Mouse (Mus musculus): ENCODE measurements around the gene Tmod2. TPM values are rescaled to one million over a fixed set of nuclear protein-coding genes. Genes with fewer than 3 reads are reported as not detected.

The Tmod2 gene
- polyA plus RNA-seq, 1 experiment, result 0.26 TPM

DNA sequence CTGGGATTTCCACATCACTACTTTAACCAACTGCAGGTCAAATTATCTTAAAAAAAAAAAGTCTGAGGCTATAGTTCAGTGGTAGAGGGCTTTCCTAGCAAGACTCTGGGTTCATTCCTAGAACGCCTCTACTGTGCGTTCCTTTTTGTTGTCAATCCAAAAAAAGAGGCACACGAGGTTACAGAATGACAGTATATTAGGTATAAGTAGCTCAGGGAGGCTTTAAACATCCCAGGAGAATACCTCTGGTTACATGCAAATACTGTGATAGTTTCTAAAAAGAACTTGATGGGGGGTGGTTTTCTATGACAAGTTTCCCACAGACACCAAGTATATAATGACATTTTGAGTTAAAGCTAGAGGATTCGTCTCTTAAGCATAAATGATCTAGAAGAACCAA, 3.6 kb downstream of the Tmod2 start:
- no peaks in the 10 kb centered on the region for H3K36me3 ChIP-seq (ENCODE audit: control insufficient read depth, insufficient read depth, low read length)
- no peak for DNase-seq
- H3K27ac ChIP-seq (ENCODE audit: control insufficient read depth, insufficient read depth, low read length), result no peak overlapping the region
- no peak overlapping the region for H3K4me3 ChIP-seq (ENCODE audit: control insufficient read depth, insufficient read depth, low read length)
- no peaks in the 10 kb centered on the region; the same call in 1 of the 2 replicates for H3K4me1 ChIP-seq (replicated peaks; ENCODE audit: control insufficient read depth, insufficient read depth, low read length)
- TF ChIP-seq CTCF (IDR thresholded peaks at IDR 0.05; ENCODE audit: borderline replicate concordance, control insufficient read depth, extremely low read depth, insufficient read depth, low read length, poor library complexity), result no peak
- TF ChIP-seq POLR2A (IDR thresholded peaks at IDR 0.05; ENCODE audit: control insufficient read depth, extremely low read depth, insufficient read depth, low read length, poor library complexity), result no peak
- whole genome bisulfite sequencing, result 91% methylated on average over 4 of the region's 4 CpGs
- peaks cover 8% of the 10 kb centered on the region; the same call in 1 of the 2 replicates for H3K27me3 ChIP-seq (ENCODE audit: control insufficient read depth, insufficient read depth, low read length)

GRCm38 (mm10) chr9:75601510-75601909, 9.6 kb downstream of the Tmod2 start:
- Histone ChIP-seq H3K27me3 (ENCODE audit: control insufficient read depth, insufficient read depth, low read length) (no peaks in the 10 kb centered on the region), H3K27ac (ENCODE audit: control insufficient read depth, insufficient read depth, low read length) (no peak overlapping the region), H3K4me3 (ENCODE audit: control insufficient read depth, insufficient read depth, low read length) (no peak overlapping the region), H3K4me1 (replicated peaks; ENCODE audit: control insufficient read depth, insufficient read depth, low read length) (no peaks in the 10 kb centered on the region), H3K36me3 (ENCODE audit: control insufficient read depth, insufficient read depth, low read length) (no peaks in the 10 kb centered on the region)
- no peak for DNase-seq
- WGBS, result 27% methylated on average over 12 of the region's 12 CpGs
- no peak for TF ChIP-seq POLR2A (IDR thresholded peaks at IDR 0.05; ENCODE audit: control insufficient read depth, extremely low read depth, insufficient read depth, low read length, poor library complexity)
- TF ChIP-seq CTCF (IDR thresholded peaks at IDR 0.05; ENCODE audit: borderline replicate concordance, control insufficient read depth, extremely low read depth, insufficient read depth, low read length, poor library complexity), result no peak

- H3K27ac ChIP-seq (ENCODE audit: control insufficient read depth, insufficient read depth, low read length), result no peak overlapping the region
- no peak overlapping the region for H3K4me3 ChIP-seq (ENCODE audit: control insufficient read depth, insufficient read depth, low read length)
- WGBS, result 85% methylated on average over 7 of the region's 7 CpGs
- H3K27me3 ChIP-seq (ENCODE audit: control insufficient read depth, insufficient read depth, low read length), result no peaks in the 10 kb centered on the region
- H3K36me3 ChIP-seq (ENCODE audit: control insufficient read depth, insufficient read depth, low read length), result no peaks in the 10 kb centered on the region
- H3K4me1 ChIP-seq (replicated peaks; ENCODE audit: control insufficient read depth, insufficient read depth, low read length), result no peaks in the 10 kb centered on the region
- TF ChIP-seq POLR2A (IDR thresholded peaks at IDR 0.05; ENCODE audit: control insufficient read depth, extremely low read depth, insufficient read depth, low read length, poor library complexity), result no peak
- no peak for TF ChIP-seq CTCF (IDR thresholded peaks at IDR 0.05; ENCODE audit: borderline replicate concordance, control insufficient read depth, extremely low read depth, insufficient read depth, low read length, poor library complexity)
- no peak for DNase-seq
These were observed 10.8 kb downstream of the Tmod2 start for GRCm38 (mm10) chr9:75600166-75600934.

DNA sequence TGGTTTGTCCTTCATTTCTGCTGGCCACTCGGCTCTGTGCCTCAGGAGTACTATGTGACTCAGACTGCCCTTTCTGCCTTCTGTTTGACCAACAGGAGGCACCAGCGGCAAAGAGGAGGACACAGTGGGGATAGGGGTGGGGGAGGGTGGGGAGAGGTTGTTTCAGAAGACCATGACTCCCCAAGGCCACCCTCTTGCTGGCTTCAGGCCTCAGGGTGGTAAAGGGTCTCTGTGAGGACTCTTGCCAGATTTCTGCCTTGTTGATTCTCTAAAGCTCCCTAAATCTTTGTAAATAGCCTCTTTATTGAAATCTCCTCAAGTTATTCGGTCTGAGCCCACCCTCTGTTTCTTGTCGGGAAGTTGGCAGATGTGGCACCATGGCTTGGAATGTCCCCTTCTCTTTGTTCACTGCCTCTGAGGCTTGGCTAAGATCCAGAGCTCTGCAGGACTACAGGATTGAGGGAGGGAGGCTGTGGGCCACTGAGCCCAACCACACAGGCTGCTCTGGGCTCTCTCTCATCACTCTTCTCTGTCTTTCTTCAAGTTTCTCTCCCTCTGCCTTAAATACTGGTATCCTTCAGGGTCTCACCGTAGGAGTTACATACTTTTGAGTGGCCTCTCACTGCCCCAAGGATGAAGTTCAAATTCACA, 11.8 kb downstream of the Tmod2 start:
- TF ChIP-seq POLR2A (IDR thresholded peaks at IDR 0.05; ENCODE audit: control insufficient read depth, extremely low read depth, insufficient read depth, low read length, poor library complexity) (no peak), CTCF (IDR thresholded peaks at IDR 0.05; ENCODE audit: borderline replicate concordance, control insufficient read depth, extremely low read depth, insufficient read depth, low read length, poor library complexity) (no peak)
- H3K27me3 ChIP-seq (ENCODE audit: control insufficient read depth, insufficient read depth, low read length), result no peaks in the 10 kb centered on the region
- 79% methylated on average over 5 of the region's 5 CpGs for WGBS
- no peaks in the 10 kb centered on the region for H3K36me3 ChIP-seq (ENCODE audit: control insufficient read depth, insufficient read depth, low read length)
- no peak overlapping the region for H3K4me3 ChIP-seq (ENCODE audit: control insufficient read depth, insufficient read depth, low read length)
- H3K27ac ChIP-seq (ENCODE audit: control insufficient read depth, insufficient read depth, low read length), result no peak overlapping the region
- DNase-seq, result no peak
- H3K4me1 ChIP-seq (replicated peaks; ENCODE audit: control insufficient read depth, insufficient read depth, low read length), result no peaks in the 10 kb centered on the region

DNA sequence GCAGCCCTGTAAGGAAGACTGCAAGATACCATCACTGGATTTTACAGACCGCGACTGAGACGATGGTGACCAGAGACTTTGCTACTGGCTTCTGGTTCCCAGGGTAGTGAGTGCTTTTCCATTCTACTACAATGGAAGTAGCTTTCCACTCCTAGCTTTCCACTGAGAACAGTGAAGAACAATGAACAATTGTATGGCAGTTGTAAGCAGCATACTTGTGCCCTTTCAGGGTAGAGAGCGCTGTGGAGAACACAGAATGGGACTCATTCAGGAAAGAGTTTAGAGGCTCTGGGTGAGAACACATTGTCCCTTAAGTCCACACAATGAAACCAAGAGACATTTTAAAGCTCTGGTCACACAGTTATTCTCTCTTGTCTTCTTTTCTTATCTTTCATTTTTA, 13.5 kb downstream of the Tmod2 start:
- Histone ChIP-seq H3K36me3 (ENCODE audit: control insufficient read depth, insufficient read depth, low read length) (no peaks in the 10 kb centered on the region), H3K27me3 (ENCODE audit: control insufficient read depth, insufficient read depth, low read length) (no peaks in the 10 kb centered on the region), H3K27ac (ENCODE audit: control insufficient read depth, insufficient read depth, low read length) (no peak overlapping the region), H3K4me1 (replicated peaks; ENCODE audit: control insufficient read depth, insufficient read depth, low read length) (no peaks in the 10 kb centered on the region), H3K4me3 (ENCODE audit: control insufficient read depth, insufficient read depth, low read length) (no peak overlapping the region)
- 76% methylated on average over 4 of the region's 4 CpGs for WGBS
- DNase-seq, result no peak
- no peak for TF ChIP-seq POLR2A (IDR thresholded peaks at IDR 0.05; ENCODE audit: control insufficient read depth, extremely low read depth, insufficient read depth, low read length, poor library complexity)
- TF ChIP-seq CTCF (IDR thresholded peaks at IDR 0.05; ENCODE audit: borderline replicate concordance, control insufficient read depth, extremely low read depth, insufficient read depth, low read length, poor library complexity), result no peak

DNA sequence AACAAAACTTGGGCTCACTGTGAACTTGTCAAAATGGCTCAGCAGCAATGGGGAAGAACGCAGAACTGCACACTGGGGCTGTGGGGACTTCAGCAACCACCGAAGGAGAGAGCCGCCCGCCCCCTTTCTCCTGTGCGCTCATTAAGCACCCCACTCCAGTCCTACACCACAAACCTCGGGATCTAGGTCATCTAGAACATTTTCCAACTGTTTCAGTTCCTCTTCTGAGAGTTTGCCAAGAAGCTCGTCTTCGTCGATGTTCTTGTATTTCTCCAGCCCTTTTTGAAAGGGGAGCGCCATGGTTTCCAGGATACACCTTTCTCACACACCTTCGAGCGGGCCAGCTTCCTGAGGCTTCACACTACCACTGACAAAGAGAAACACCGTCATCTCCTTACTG, 14.1 kb downstream of the Tmod2 start:
- DNase-seq, result no peak
- H3K27ac ChIP-seq (ENCODE audit: control insufficient read depth, insufficient read depth, low read length), result no peak overlapping the region
- no peak for TF ChIP-seq CTCF (IDR thresholded peaks at IDR 0.05; ENCODE audit: borderline replicate concordance, control insufficient read depth, extremely low read depth, insufficient read depth, low read length, poor library complexity)
- no peak for TF ChIP-seq POLR2A (IDR thresholded peaks at IDR 0.05; ENCODE audit: control insufficient read depth, extremely low read depth, insufficient read depth, low read length, poor library complexity)
- no peaks in the 10 kb centered on the region for H3K36me3 ChIP-seq (ENCODE audit: control insufficient read depth, insufficient read depth, low read length)
- H3K4me3 ChIP-seq (ENCODE audit: control insufficient read depth, insufficient read depth, low read length), result no peak overlapping the region
- WGBS, result 70% methylated on average over 13 of the region's 13 CpGs
- H3K27me3 ChIP-seq (ENCODE audit: control insufficient read depth, insufficient read depth, low read length), result no peaks in the 10 kb centered on the region
- no peaks in the 10 kb centered on the region for H3K4me1 ChIP-seq (replicated peaks; ENCODE audit: control insufficient read depth, insufficient read depth, low read length)
